Mouse (Mus musculus): ENCODE measurements at regions not wholly inside any gene's neighbourhood (a gene's known extent, or its start where the extent isn't known, plus 50 kb on each side); places are given as distances from the start of the nearest gene placed in this dataset.

DNA sequence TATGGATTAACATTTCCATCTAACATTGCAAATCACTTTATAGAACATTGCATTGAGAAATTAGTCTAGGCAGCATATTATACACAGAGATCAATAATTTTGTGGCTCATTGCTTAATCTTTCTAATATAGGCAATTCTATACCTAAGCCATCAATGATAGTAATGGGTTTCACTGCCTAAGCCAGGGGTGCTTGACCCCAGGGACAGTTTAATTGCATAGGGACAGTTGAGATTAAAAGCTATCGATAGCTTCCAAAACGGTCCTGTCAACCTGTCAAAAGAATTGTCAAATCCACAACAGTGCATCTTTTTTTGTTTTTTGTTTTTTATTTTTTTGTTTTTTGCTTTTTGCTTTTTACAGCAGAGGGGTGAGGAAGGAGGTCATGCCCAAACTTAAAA, 58.5 kb upstream of the Arhgap18 start:
- H3K9ac ChIP-seq (replicated peaks; ENCODE audit: low read depth, low read length): no peak overlapping the region
- DNase-seq (ENCODE audit: low spot score): no peak
- H3K9me3 ChIP-seq (replicated peaks; ENCODE audit: control insufficient read depth, low read length): no peaks in the 10 kb centered on the region
- H3K4me1 ChIP-seq (ENCODE audit: control insufficient read depth, insufficient read depth): no peaks in the 10 kb centered on the region
- no peak overlapping the region for H3K4me3 ChIP-seq (ENCODE audit: low read depth, low read length)
- WGBS: 71% methylated on average over 2 of the region's 2 CpGs
- H3K36me3 ChIP-seq (replicated peaks; ENCODE audit: control insufficient read depth, insufficient read depth, low read length): no peaks in the 10 kb centered on the region
- H3K27ac ChIP-seq (ENCODE audit: low read depth): no peak overlapping the region
- ATAC-seq (ENCODE audit: insufficient read depth, low read depth): no peak
- H3K27me3 ChIP-seq (ENCODE audit: control insufficient read depth, insufficient read depth, low read length): no peaks in the 10 kb centered on the region; the same call in 1 of the 2 replicates
- TF ChIP-seq EP300 (IDR thresholded peaks at IDR 0.05; ENCODE audit: low read depth): no peak
- H3K4me2 ChIP-seq (ENCODE audit: low read depth, low read length): peak overlapping the region; percentile 61; the same call in 1 of the 2 replicates

DNA sequence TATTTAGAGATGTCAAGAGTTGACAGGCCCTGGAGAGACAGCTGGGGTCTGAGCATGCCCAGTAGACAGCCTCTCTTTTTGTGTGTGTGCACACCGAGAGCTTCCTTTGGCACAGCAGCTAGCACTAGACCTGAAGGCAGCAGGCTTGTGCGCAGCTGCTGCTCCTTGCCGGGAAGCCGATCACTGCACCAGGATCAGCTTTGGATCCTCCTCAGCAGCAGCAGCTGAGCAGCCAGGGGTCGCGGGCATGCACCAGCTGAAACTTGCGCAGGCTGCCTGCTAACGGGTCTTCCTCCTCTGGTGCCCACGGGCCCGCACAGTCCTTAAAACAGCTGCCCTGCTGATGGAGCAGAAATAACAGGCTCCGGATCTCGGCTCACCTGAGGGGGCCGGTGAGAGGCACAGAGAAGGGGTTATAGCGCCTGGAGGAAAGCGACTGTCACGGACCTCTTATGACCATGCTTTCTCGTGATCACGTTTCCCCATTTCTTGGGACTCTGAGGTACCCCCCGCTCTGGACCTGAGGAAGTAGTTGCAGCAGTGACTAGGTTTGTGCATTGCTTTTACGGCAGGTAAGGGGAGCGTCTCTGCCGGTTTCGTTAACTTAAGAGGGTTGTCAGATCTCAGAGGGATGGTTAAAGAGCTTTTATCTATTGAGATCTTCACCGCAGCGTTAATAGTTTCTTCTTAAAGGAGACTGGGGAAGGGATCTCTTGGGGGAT, 57.8 kb upstream of the Arhgap18 start:
- TF ChIP-seq CTCF (IDR thresholded peaks at IDR 0.05; ENCODE audit: low read depth): no peak
- TF ChIP-seq EP300 (IDR thresholded peaks at IDR 0.05; ENCODE audit: low read depth): no peak
- peak overlapping the region; percentile 61 for H3K4me2 ChIP-seq (ENCODE audit: low read depth, low read length)
- DNase-seq (ENCODE audit: low spot score): no peak
- no peaks in the 10 kb centered on the region for H3K36me3 ChIP-seq (replicated peaks; ENCODE audit: control insufficient read depth, insufficient read depth, low read length)
- H3K9ac ChIP-seq (replicated peaks; ENCODE audit: low read depth, low read length): 0 out of 2 replicates have a peak overlapping the region, but pooled peaks have one; percentile 1
- H3K27me3 ChIP-seq (ENCODE audit: control insufficient read depth, insufficient read depth, low read length): no peaks in the 10 kb centered on the region; the same call in 1 of the 2 replicates
- H3K4me3 ChIP-seq (ENCODE audit: low read depth, low read length): peak overlapping the region; percentile 29
- 2% methylated on average over 25 of the region's 25 CpGs for WGBS
- H3K4me1 ChIP-seq (ENCODE audit: control insufficient read depth, insufficient read depth): no peaks in the 10 kb centered on the region
- 0 out of 2 replicates have a peak, but pooled peaks have one; percentile 8 for ATAC-seq (ENCODE audit: insufficient read depth, low read depth)
- H3K27ac ChIP-seq (ENCODE audit: low read depth): no peak overlapping the region
- H3K9me3 ChIP-seq (replicated peaks; ENCODE audit: control insufficient read depth, low read length): no peaks in the 10 kb centered on the region
